Mouse (Mus musculus) testis, adult 2 months (tissue): ENCODE results near the gene Dmpk. TPM values are rescaled to one million over a fixed set of nuclear protein-coding genes. Genes with fewer than 3 reads are reported as not detected.

ENCODE experiments used
- H3K27ac ChIP-seq: fragments of 200-500 bp; 2 replicates; pipeline ENCODE4 v1.5.1; 2012; ENCODE audit warnings: low read depth, low read length; ENCODE audit not compliant: control insufficient read depth, insufficient read depth
- H3K27me3 ChIP-seq: fragments of 200-500 bp; 2 replicates; pipeline ENCODE4 v1.6.1; 2012; ENCODE audit warnings: mild to moderate bottlenecking, low read length, moderate library complexity; ENCODE audit not compliant: control insufficient read depth, insufficient read depth
- H3K36me3 ChIP-seq: fragments of 200-500 bp; 2 replicates; pipeline ENCODE4 v1.6.1; 2012; ENCODE audit warnings: mild to moderate bottlenecking, low read length; ENCODE audit not compliant: control insufficient read depth, insufficient read depth
- H3K4me1 ChIP-seq: fragments of 200-500 bp; 2 replicates; pipeline ENCODE4 v1.6.1; 2012; ENCODE audit warnings: low read length; ENCODE audit not compliant: control insufficient read depth, insufficient read depth
- H3K4me3 ChIP-seq: fragments of 200-500 bp; 2 replicates; pipeline ENCODE4 v1.5.1; 2012; ENCODE audit warnings: low read depth, mild to moderate bottlenecking, low read length, moderate library complexity, mixed read lengths; ENCODE audit not compliant: control insufficient read depth
- CTCF ChIP-seq: fragments of 200-500 bp; IDR thresholded peaks from 2 replicates; pipeline ENCODE4 v1.5.1; 2012; ENCODE audit warnings: low read depth, mild to moderate bottlenecking, inconsistent platforms, low read length, moderate library complexity; ENCODE audit not compliant: control insufficient read depth, insufficient read depth, insufficient replicate concordance
- POLR2A ChIP-seq: fragments of 200-500 bp; IDR thresholded peaks from 2 replicates; pipeline ENCODE4 v1.6.1; 2012; ENCODE audit warnings: low read depth, mild to moderate bottlenecking, inconsistent platforms, low read length, moderate library complexity; ENCODE audit not compliant: control insufficient read depth
- polyA plus RNA-seq: library from polyadenylated mRNA; depleted of rRNA; stranded (reverse); fragments of >200 nt; gene quantifications from 2 replicates; pipeline ENCODE4 v1.2.3, GENCODE M21; 2012; rRNA removed

Dmpk gene
- polyA plus RNA-seq, 1 experiment: 75.3 TPM

- H3K27me3 ChIP-seq: no peaks in the 10 kb centered on the region
- H3K36me3 ChIP-seq: no peaks in the 10 kb centered on the region
- peaks cover 10% of the 10 kb centered on the region; the same call in 1 of the 2 replicates for H3K4me1 ChIP-seq
- no peak overlapping the region for H3K27ac ChIP-seq
- TF ChIP-seq CTCF: no peak
- TF ChIP-seq POLR2A: no peak
- no peak overlapping the region for H3K4me3 ChIP-seq
Observed at GRCm38 (mm10) chr7:19129396-19129795, 45.7 kb downstream of the Dmpk start.

- no peaks in the 10 kb centered on the region for H3K36me3 ChIP-seq
- H3K27ac ChIP-seq: peak overlapping the region; percentile 86
- peak overlapping the region; percentile 85 for H3K4me3 ChIP-seq
- H3K27me3 ChIP-seq: no peaks in the 10 kb centered on the region
- peaks cover 10% of the 10 kb centered on the region; the same call in 1 of the 2 replicates for H3K4me1 ChIP-seq
- TF ChIP-seq POLR2A: no peak
- TF ChIP-seq CTCF: no peak
Observed at GRCm38 (mm10) chr7:19130657-19131056, 47.0 kb downstream of the Dmpk start.

- H3K4me1 ChIP-seq: peaks cover 10% of the 10 kb centered on the region; the same call in 1 of the 2 replicates
- TF ChIP-seq CTCF (peak; percentile 76), POLR2A (peak; percentile 42; the same call in 1 of the 2 replicates)
- H3K27ac ChIP-seq: peak overlapping the region; percentile 86
- H3K27me3 ChIP-seq: no peaks in the 10 kb centered on the region
- peak overlapping the region; percentile 85 for H3K4me3 ChIP-seq
- H3K36me3 ChIP-seq: no peaks in the 10 kb centered on the region
Observed at GRCm38 (mm10) chr7:19131324-19131848, 47.7 kb downstream of the Dmpk start.

GRCm38 (mm10) chr7:19136168-19136567, 52.5 kb downstream of the Dmpk start:
- Histone ChIP-seq H3K4me3 (no peak overlapping the region), H3K4me1 (peaks cover 3% of the 10 kb centered on the region; the same call in 1 of the 2 replicates), H3K36me3 (peaks cover 3% of the 10 kb centered on the region; the same call in 1 of the 2 replicates), H3K27ac (no peak overlapping the region), H3K27me3 (no peaks in the 10 kb centered on the region)
- TF ChIP-seq POLR2A (no peak), CTCF (no peak)

- Histone ChIP-seq H3K4me3 (no peak overlapping the region), H3K27ac (no peak overlapping the region), H3K36me3 (peaks cover 4% of the 10 kb centered on the region; the same call in 1 of the 2 replicates), H3K27me3 (no peaks in the 10 kb centered on the region), H3K4me1 (peaks cover under 1% of the 10 kb centered on the region; the same call in 1 of the 2 replicates)
- TF ChIP-seq POLR2A (no peak), CTCF (no peak)
Observed at GRCm38 (mm10) chr7:19136673-19137334, 53.2 kb downstream of the Dmpk start.

- peaks cover 4% of the 10 kb centered on the region; the same call in 1 of the 2 replicates for H3K36me3 ChIP-seq
- no peak overlapping the region for H3K4me3 ChIP-seq
Observed at GRCm38 (mm10) chr7:19137380-19137779, 53.7 kb downstream of the Dmpk start.

More at GRCm38 (mm10) chr7:19137380-19137779, 53.7 kb downstream of the Dmpk start:
- Histone ChIP-seq H3K4me1 (no peaks in the 10 kb centered on the region), H3K27ac (no peak overlapping the region), H3K27me3 (no peaks in the 10 kb centered on the region)
- no peak for TF ChIP-seq POLR2A
- TF ChIP-seq CTCF: 0 out of 2 replicates have a peak, but pooled peaks have one; percentile 21

Other genes with a start within 250 kb of the Dmpk start
- 0.63 and 0.94 TPM in 2 replicates for gene Mill2, start 243.9 kb upstream of the Dmpk start, polyA plus RNA-seq
- gene Pglyrp1, start 212.5 kb upstream of the Dmpk start, polyA plus RNA-seq: 0.14 TPM in 1 of 2 replicates, not detected in the other
- gene Ccdc61, start 173.4 kb upstream of the Dmpk start, polyA plus RNA-seq: 23.8 and 26.8 TPM in 2 replicates
- 2.4 TPM in 2 replicates for gene Nova2, start 158.0 kb upstream of the Dmpk start, polyA plus RNA-seq
- 0.08 and 0.10 TPM in 2 replicates for gene Nanos2, start 96.4 kb upstream of the Dmpk start, polyA plus RNA-seq
- 35.6 and 42.9 TPM in 2 replicates for gene Mypop, start 92.6 kb upstream of the Dmpk start, polyA plus RNA-seq
- 4.9 and 5.4 TPM in 2 replicates for gene Irf2bp1, start 79.8 kb upstream of the Dmpk start, polyA plus RNA-seq
- gene Foxa3, start 60.3 kb upstream of the Dmpk start, polyA plus RNA-seq: 2.1 and 2.3 TPM in 2 replicates
- gene Sympk, start 59.5 kb upstream of the Dmpk start, polyA plus RNA-seq: 196 and 222 TPM in 2 replicates
- 226 and 241 TPM in 2 replicates for gene Rsph6a, start 29.2 kb upstream of the Dmpk start, polyA plus RNA-seq
- 83.7 and 92.1 TPM in 2 replicates for gene Dmwd, start 7.6 kb upstream of the Dmpk start, polyA plus RNA-seq
- 3.3 and 3.5 TPM in 2 replicates for gene Six5, start 10.7 kb downstream of the Dmpk start, polyA plus RNA-seq
- 13.2 and 16.4 TPM in 2 replicates for gene Gm4969, start 34.5 kb downstream of the Dmpk start, polyA plus RNA-seq
- 49.3 and 59.7 TPM in 2 replicates for gene Fbxo46, start 36.0 kb downstream of the Dmpk start, polyA plus RNA-seq
- 12.7 and 13.5 TPM in 2 replicates for gene Qpctl, start 65.4 kb downstream of the Dmpk start, polyA plus RNA-seq
- gene Snrpd2, start 65.9 kb downstream of the Dmpk start, polyA plus RNA-seq: 135 and 140 TPM in 2 replicates
- 20.9 and 24.3 TPM in 2 replicates for gene Gipr, start 82.3 kb downstream of the Dmpk start, polyA plus RNA-seq
- gene Eml2, start 92.6 kb downstream of the Dmpk start, polyA plus RNA-seq: 11.1 and 12.9 TPM in 2 replicates
- gene Gpr4, start 128.7 kb downstream of the Dmpk start, polyA plus RNA-seq: 9.5 and 16.2 TPM in 2 replicates
- gene Opa3, start 144.5 kb downstream of the Dmpk start, polyA plus RNA-seq: 13.6 and 14.5 TPM in 2 replicates
- gene Vasp, start 188.0 kb downstream of the Dmpk start, polyA plus RNA-seq: 42.4 and 44.7 TPM in 2 replicates
- 0.20 and 0.30 TPM in 2 replicates for gene Ppm1n, start 196.2 kb downstream of the Dmpk start, polyA plus RNA-seq
- 15.6 and 17.4 TPM in 2 replicates for gene Rtn2, start 198.8 kb downstream of the Dmpk start, polyA plus RNA-seq
- 3.9 and 4.1 TPM in 2 replicates for gene Fosb, start 226.2 kb downstream of the Dmpk start, polyA plus RNA-seq